Comparison of ENCODE assay signal across 8 mouse cellular contexts in genomic region chr1:82292771-82293170, GRCm38 (mm10). TPM values are rescaled to one million over a fixed set of nuclear protein-coding genes. Genes with fewer than 3 reads are reported as not detected.
DNase-seq lines count a peak whose midpoint lies in the region; ATAC-seq lines count a peak whose summit lies in the region.

No protein-coding gene starts in this region.

- peak overlapping the region; percentile 30 for H3K9ac ChIP-seq in forebrain, embryonic 15.5 days (replicated peaks)
- no peak overlapping the region for H3K9ac ChIP-seq in liver, embryonic 13.5 days
- H3K9ac ChIP-seq in neural tube, embryonic 12.5 days, result no peak overlapping the region

- H3K4me3 ChIP-seq in forebrain, embryonic 15.5 days, result peak overlapping the region; percentile 84
- peak overlapping the region; percentile 57 for H3K4me3 ChIP-seq in liver, embryonic 13.5 days (replicated peaks)
- H3K4me3 ChIP-seq in neural tube, embryonic 12.5 days, result peak overlapping the region; percentile 79

- intact Hi-C loops in heart, postnatal 10 days (cut with DNase I), result loop anchor here (1.0 to 10.0 kb wide), 7 partner anchors 140 to 776 kb away; no protein-coding TSS in a partner anchor

- DNase-seq in urinary bladder, postnatal 14 days (ENCODE audit: low spot score), result peak; percentile 59
- DNase-seq in urinary bladder, postnatal 36 days (ENCODE audit: low spot score in 2 of 2), result no peak
- DNase-seq in heart, postnatal 10 days, result peak; percentile 70 to 71
- DNase-seq in kidney, postnatal 14 days, result peak; percentile 69
- no peak for DNase-seq in liver, embryonic 13.5 days
- DNase-seq in thymus, postnatal 14 days, result peak; percentile 60

- peaks cover 44% of the 10 kb centered on the region for H3K4me1 ChIP-seq in forebrain, embryonic 15.5 days
- peaks cover 16% of the 10 kb centered on the region for H3K4me1 ChIP-seq in liver, embryonic 13.5 days (replicated peaks)
- peaks cover 32% of the 10 kb centered on the region for H3K4me1 ChIP-seq in neural tube, embryonic 12.5 days

- no peaks in the 10 kb centered on the region for H3K9me3 ChIP-seq in forebrain, embryonic 15.5 days
- H3K9me3 ChIP-seq in liver, embryonic 13.5 days (replicated peaks), result no peaks in the 10 kb centered on the region
- no peaks in the 10 kb centered on the region for H3K9me3 ChIP-seq in neural tube, embryonic 12.5 days

- no peaks in the 10 kb centered on the region for H3K36me3 ChIP-seq in forebrain, embryonic 15.5 days
- peaks cover 14% of the 10 kb centered on the region for H3K36me3 ChIP-seq in liver, embryonic 13.5 days
- peaks cover 10% of the 10 kb centered on the region for H3K36me3 ChIP-seq in neural tube, embryonic 12.5 days

- peak overlapping the region; percentile 71 for H3K27ac ChIP-seq in forebrain, embryonic 15.5 days (replicated peaks)
- no peak overlapping the region for H3K27ac ChIP-seq in liver, embryonic 13.5 days
- H3K27ac ChIP-seq in neural tube, embryonic 12.5 days, result no peak overlapping the region

- no peaks in the 10 kb centered on the region for H3K27me3 ChIP-seq in forebrain, embryonic 15.5 days
- peaks cover 77% of the 10 kb centered on the region for H3K27me3 ChIP-seq in liver, embryonic 13.5 days
- H3K27me3 ChIP-seq in neural tube, embryonic 12.5 days (replicated peaks), result no peaks in the 10 kb centered on the region

- under 1% methylated on average over 13 of the region's 13 CpGs for WGBS in forebrain, embryonic 15.5 days
- WGBS in liver, embryonic 13.5 days (ENCODE audit: insufficient replicate concordance), result 4% methylated on average over 13 of the region's 13 CpGs
- WGBS in neural tube, embryonic 12.5 days, result under 1% methylated on average over 13 of the region's 13 CpGs

- peak overlapping the region; percentile 76 for H3K4me2 ChIP-seq in forebrain, embryonic 15.5 days (replicated peaks)
- H3K4me2 ChIP-seq in liver, embryonic 13.5 days, result peak overlapping the region; percentile 61
- peak overlapping the region; percentile 90 for H3K4me2 ChIP-seq in neural tube, embryonic 12.5 days (replicated peaks)

- peak; percentile 75 for ATAC-seq in forebrain, embryonic 15.5 days (replicated peaks)
- ATAC-seq in liver, embryonic 13.5 days (ENCODE audit: low read depth), result 0 out of 2 replicates have a peak, but pooled peaks have one; percentile 16
- ATAC-seq in neural tube, embryonic 12.5 days (ENCODE audit: low FRiP score, low read depth), result peak; percentile 55

RNA-seq across cellular contexts. Expression of gene Irs1, which starts 1.6 kb away (rescaled TPM):
- 9.1 and 10.4 TPM in 2 replicates for polyA plus RNA-seq in forebrain, embryonic 15.5 days (2015; fragmentation: Nextera tagmentation; extraction: Ambion mirVana)
- 10 to 100 TPM; 29.7 to 41.2 TPM for total RNA-seq in heart, postnatal 10 days (2021)
- 0.75 and 0.96 TPM in 2 replicates for polyA plus RNA-seq in liver, embryonic 13.5 days (2015; fragmentation: Nextera tagmentation; extraction: Ambion mirVana)
- 11.8 and 12.6 TPM in 2 replicates for polyA plus RNA-seq in neural tube, embryonic 12.5 days (2016; fragmentation: Nextera tagmentation; extraction: Ambion mirVana)

RNA-seq across cellular contexts. Expression of gene Rhbdd1, which starts 23.5 kb away (rescaled TPM):
- 5.0 TPM in 2 replicates for polyA plus RNA-seq in forebrain, embryonic 15.5 days (2015; fragmentation: Nextera tagmentation; extraction: Ambion mirVana)
- 10 to 100 TPM; 10.7 to 11.6 TPM for total RNA-seq in heart, postnatal 10 days (2021)
- 8.6 and 10.3 TPM in 2 replicates for polyA plus RNA-seq in liver, embryonic 13.5 days (2015; fragmentation: Nextera tagmentation; extraction: Ambion mirVana)
- 8.7 and 9.5 TPM in 2 replicates for polyA plus RNA-seq in neural tube, embryonic 12.5 days (2016; fragmentation: Nextera tagmentation; extraction: Ambion mirVana)

RNA-seq across cellular contexts. Expression of gene Gm9747, which starts 59.9 kb away (rescaled TPM):
- 27.4 and 30.3 TPM in 2 replicates for polyA plus RNA-seq in forebrain, embryonic 15.5 days (2015; fragmentation: Nextera tagmentation; extraction: Ambion mirVana)
- not detected for total RNA-seq in heart, postnatal 10 days (2021)
- polyA plus RNA-seq in liver, embryonic 13.5 days (2015; fragmentation: Nextera tagmentation; extraction: Ambion mirVana), result 2.6 and 3.3 TPM in 2 replicates
- polyA plus RNA-seq in neural tube, embryonic 12.5 days (2016; fragmentation: Nextera tagmentation; extraction: Ambion mirVana), result 30.7 and 31.0 TPM in 2 replicates

Comparison
In these comparisons a context has a peak if more than half of its experiments do, and no peak if none do; other contexts are left out.
1. DNase-seq: peak in urinary bladder, postnatal 14 days (single experiment), heart, postnatal 10 days (2 of 2), kidney, postnatal 14 days (single experiment) and thymus, postnatal 14 days (single experiment); none in urinary bladder, postnatal 36 days (0 of 2) and liver, embryonic 13.5 days (single experiment).
2. ATAC-seq: peak in every context shown above with its lines; median percentile 75 in forebrain, embryonic 15.5 days; 55 in neural tube, embryonic 12.5 days; 16 in liver, embryonic 13.5 days.
3. Peak in every context shown above with its lines, with median percentiles within 50 percentile points of each other: H3K4me2 ChIP-seq and H3K4me3 ChIP-seq.